Mouse (Mus musculus): ENCODE data around the gene Gm40193.

- TF ChIP-seq CTCF (IDR thresholded peaks at IDR 0.05) (no peak), EP300 (IDR thresholded peaks at IDR 0.05) (no peak)
Measured at GRCm38 (mm10) chr11:70578962-70579361, 46.2 kb upstream of the Gm40193 start.

Data from lung, postnatal 0 days (tissue).